Mouse (Mus musculus) megakaryocyte, embryonic 14.5 days (primary cell): ENCODE results near the gene Gm10135.

Experiments
- FLI1 ChIP-seq: IDR thresholded peaks from 2 replicates; pipeline ENCODE4 v1.6.1; 2012; ENCODE audit warnings: low read length, inconsistent platforms, mixed read lengths
- GATA1 ChIP-seq: IDR thresholded peaks from 3 replicates; pipeline ENCODE4 v1.6.1; 2012; ENCODE audit warnings: mixed read lengths, low read length, inconsistent platforms, borderline replicate concordance

- TF ChIP-seq GATA1 (no peak), FLI1 (no peak)
Measured at GRCm38 (mm10) chr5:72994928-72995327, 20.4 kb upstream of the Gm10135 start.
